Mouse (Mus musculus): ENCODE data around the gene Fam71b. TPM values are rescaled to one million over a fixed set of nuclear protein-coding genes. Genes with fewer than 3 reads are reported as not detected.

The Fam71b gene
- polyA plus RNA-seq, 1 experiment from 2014 or later: not detected

- Histone ChIP-seq H3K4me2 (ENCODE audit: low read depth) (no peak overlapping the region), H3K27me3 (ENCODE audit: control insufficient read depth, insufficient read depth, low read length) (no peaks in the 10 kb centered on the region), H3K9ac (ENCODE audit: low read length) (no peak overlapping the region), H3K36me3 (ENCODE audit: control insufficient read depth, insufficient read depth, low read length) (no peaks in the 10 kb centered on the region), H3K4me3 (ENCODE audit: low read depth, low read length) (no peak overlapping the region), H3K4me1 (ENCODE audit: control insufficient read depth, insufficient read depth, low read length) (no peaks in the 10 kb centered on the region), H3K27ac (ENCODE audit: low read depth, low read length) (no peak overlapping the region), H3K9me3 (ENCODE audit: control insufficient read depth, low read length) (no peaks in the 10 kb centered on the region)
- 31% methylated on average over 3 of the region's 3 CpGs for WGBS
- ATAC-seq (ENCODE audit: insufficient read depth, low FRiP score, low TSS enrichment) (peak; percentile 84), DNase-seq (ENCODE audit: low spot score) (peak; percentile 76)
These were observed 34.8 kb downstream of the Fam71b start for GRCm38 (mm10) chr11:46431129-46431528.

DNA sequence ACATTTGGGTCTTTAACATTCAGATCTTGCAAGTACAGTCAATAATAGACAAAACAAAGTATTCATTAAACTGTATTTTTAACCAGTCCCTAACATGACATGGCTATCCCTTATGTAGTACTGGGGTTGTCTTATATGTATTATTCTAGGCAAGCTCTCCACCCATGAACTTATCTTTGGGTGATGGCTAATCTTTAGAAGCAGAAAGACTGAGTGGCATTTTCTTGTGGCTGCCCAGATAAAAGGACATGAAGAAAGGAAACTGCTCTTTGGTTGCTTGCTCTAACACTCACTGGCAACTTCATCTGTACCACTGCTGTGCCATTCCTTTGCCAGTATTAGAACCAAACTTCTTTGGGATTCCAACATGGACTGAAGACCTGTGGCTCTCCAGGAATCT is 39.0 kb downstream of the Fam71b start:
- H3K9ac ChIP-seq (ENCODE audit: low read length): no peak overlapping the region
- H3K4me3 ChIP-seq (ENCODE audit: low read depth, low read length): no peak overlapping the region
- ATAC-seq (ENCODE audit: insufficient read depth, low FRiP score, low TSS enrichment) (no peak), DNase-seq (ENCODE audit: low spot score) (no peak)
- no peaks in the 10 kb centered on the region for H3K9me3 ChIP-seq (ENCODE audit: control insufficient read depth, low read length)
- H3K27me3 ChIP-seq (ENCODE audit: control insufficient read depth, insufficient read depth, low read length): no peaks in the 10 kb centered on the region
- no peak overlapping the region for H3K4me2 ChIP-seq (ENCODE audit: low read depth)
- peaks cover 3% of the 10 kb centered on the region; the same call in 1 of the 2 replicates for H3K4me1 ChIP-seq (ENCODE audit: control insufficient read depth, insufficient read depth, low read length)
- no peaks in the 10 kb centered on the region for H3K36me3 ChIP-seq (ENCODE audit: control insufficient read depth, insufficient read depth, low read length)
- H3K27ac ChIP-seq (ENCODE audit: low read depth, low read length): no peak overlapping the region

DNA sequence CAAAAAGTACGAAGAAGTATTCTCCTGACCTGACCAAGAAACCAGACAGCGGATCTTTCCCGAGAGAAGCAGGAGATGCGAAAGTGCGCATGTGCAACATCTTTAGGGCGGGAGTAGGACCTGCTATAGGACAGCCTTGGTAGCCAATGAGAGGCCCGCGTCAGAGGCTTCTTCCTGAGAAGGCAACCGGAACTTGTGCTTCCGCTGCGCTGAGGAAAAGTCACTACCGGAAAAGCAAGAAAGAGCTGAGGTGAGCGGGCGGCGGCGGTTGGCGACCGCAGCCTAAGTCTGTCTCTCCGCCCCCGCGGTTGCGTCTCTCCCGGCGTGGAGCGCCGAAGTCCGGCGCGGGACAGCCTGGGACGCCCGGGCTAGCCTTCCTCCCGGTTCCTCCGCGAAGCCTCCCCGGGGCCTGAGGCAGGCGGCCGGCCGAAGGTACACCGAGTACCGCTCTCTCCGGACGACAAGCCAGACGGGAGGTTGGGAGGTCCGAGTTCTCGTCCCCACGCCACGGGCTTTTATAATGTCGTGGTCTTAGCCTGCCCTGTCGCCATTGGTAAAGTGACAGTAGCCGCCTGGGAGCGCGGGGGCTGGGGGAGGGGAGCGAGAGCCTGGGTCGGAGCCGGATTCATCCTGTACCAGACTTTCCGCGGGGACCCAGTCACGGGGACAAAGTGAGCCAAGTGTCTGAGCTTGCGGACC is 40.5 kb downstream of the Fam71b start, which contains the start of gene Med7:
Gene Med7 (plus strand): TSS at position 166 of the 699 bp plus-strand sequence.
- peak; percentile 98 for ATAC-seq (ENCODE audit: insufficient read depth, low FRiP score, low TSS enrichment)
- Histone ChIP-seq H3K4me1 (ENCODE audit: control insufficient read depth, insufficient read depth, low read length) (peaks cover 3% of the 10 kb centered on the region; the same call in 1 of the 2 replicates), H3K9ac (ENCODE audit: low read length) (peak within 1 kb of the TSS; percentile 90), H3K4me3 (ENCODE audit: low read depth, low read length) (peak within 1 kb of the TSS; percentile 91), H3K9me3 (ENCODE audit: control insufficient read depth, low read length) (no peaks in the 10 kb centered on the region), H3K4me2 (ENCODE audit: low read depth) (peak within 1 kb of the TSS; percentile 60), H3K27me3 (ENCODE audit: control insufficient read depth, insufficient read depth, low read length) (no peaks in the 10 kb centered on the region), H3K36me3 (ENCODE audit: control insufficient read depth, insufficient read depth, low read length) (no peaks in the 10 kb centered on the region), H3K27ac (ENCODE audit: low read depth, low read length) (peak within 1 kb of the TSS; percentile 84)
- WGBS: under 1% methylated on average over 57 of the region's 59 CpGs
- DNase-seq (ENCODE audit: low spot score): peak; percentile 93

DNA sequence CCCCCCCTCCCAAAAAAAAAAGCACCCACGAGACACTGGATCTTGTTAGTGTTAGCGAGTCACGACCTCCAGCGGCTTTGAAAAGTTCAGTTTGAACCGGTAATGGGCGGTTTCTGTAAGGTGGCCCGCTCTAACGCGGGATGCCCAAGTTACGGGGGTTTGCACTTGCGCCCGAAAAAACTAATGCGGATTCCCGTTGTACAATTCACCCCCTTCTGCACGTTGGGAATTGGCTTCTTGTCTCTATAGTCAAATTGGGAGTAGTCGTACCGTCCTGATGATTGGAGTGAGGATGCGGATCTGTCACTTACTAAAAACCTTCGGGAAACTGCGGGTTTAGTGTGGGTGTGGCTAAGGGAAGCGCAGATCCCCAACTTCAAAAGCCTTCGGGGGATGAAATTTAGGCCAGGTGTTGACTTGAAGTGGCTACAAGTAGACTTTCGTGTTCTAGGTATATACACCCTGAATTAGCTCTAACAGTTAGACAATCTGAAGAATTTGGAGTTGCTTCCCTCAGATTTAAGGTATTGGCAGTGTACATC is 41.2 kb downstream of the Fam71b start:
- Histone ChIP-seq H3K4me1 (ENCODE audit: control insufficient read depth, insufficient read depth, low read length) (peaks cover 3% of the 10 kb centered on the region; the same call in 1 of the 2 replicates), H3K36me3 (ENCODE audit: control insufficient read depth, insufficient read depth, low read length) (no peaks in the 10 kb centered on the region), H3K4me3 (ENCODE audit: low read depth, low read length) (peak overlapping the region; percentile 91), H3K9ac (ENCODE audit: low read length) (peak overlapping the region; percentile 90), H3K4me2 (ENCODE audit: low read depth) (peak overlapping the region; percentile 60), H3K27me3 (ENCODE audit: control insufficient read depth, insufficient read depth, low read length) (no peaks in the 10 kb centered on the region), H3K9me3 (ENCODE audit: control insufficient read depth, low read length) (no peaks in the 10 kb centered on the region), H3K27ac (ENCODE audit: low read depth, low read length) (no peak overlapping the region)
- DNase-seq (ENCODE audit: low spot score): peak; percentile 78
- WGBS: 1% methylated on average over 23 of the region's 23 CpGs
- peak; percentile 7; the same call in 1 of the 2 replicates for ATAC-seq (ENCODE audit: insufficient read depth, low FRiP score, low TSS enrichment)

GRCm38 (mm10) chr11:46439005-46439543 is 42.7 kb downstream of the Fam71b start:
- Histone ChIP-seq H3K4me2 (ENCODE audit: low read depth) (no peak overlapping the region), H3K27me3 (ENCODE audit: control insufficient read depth, insufficient read depth, low read length) (no peaks in the 10 kb centered on the region), H3K4me1 (ENCODE audit: control insufficient read depth, insufficient read depth, low read length) (peaks cover 3% of the 10 kb centered on the region; the same call in 1 of the 2 replicates), H3K9ac (ENCODE audit: low read length) (no peak overlapping the region), H3K9me3 (ENCODE audit: control insufficient read depth, low read length) (no peaks in the 10 kb centered on the region), H3K4me3 (ENCODE audit: low read depth, low read length) (no peak overlapping the region), H3K36me3 (ENCODE audit: control insufficient read depth, insufficient read depth, low read length) (no peaks in the 10 kb centered on the region), H3K27ac (ENCODE audit: low read depth, low read length) (no peak overlapping the region)
- DNase-seq (ENCODE audit: low spot score) (no peak), ATAC-seq (ENCODE audit: insufficient read depth, low FRiP score, low TSS enrichment) (no peak)
- WGBS: 94% methylated on average over 5 of the region's 5 CpGs

DNA sequence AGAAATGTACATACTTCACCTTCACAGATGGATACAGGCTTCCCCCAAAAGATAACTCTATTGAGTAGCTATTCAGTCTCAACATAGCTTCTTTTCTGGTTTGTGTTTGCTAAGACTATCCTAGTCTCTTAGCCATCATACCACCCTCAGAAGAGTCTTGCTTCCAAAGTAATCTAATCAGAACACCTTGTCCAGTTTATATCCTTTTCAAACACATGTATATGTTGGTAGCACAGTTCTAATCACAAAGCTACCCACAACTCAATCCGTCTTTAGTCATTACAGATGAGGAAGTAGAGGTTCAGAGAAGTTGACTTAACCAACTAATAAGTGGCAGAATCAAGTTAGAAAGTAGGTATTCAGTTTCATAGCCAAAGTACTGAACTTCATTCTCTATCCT is 45.4 kb downstream of the Fam71b start:
- H3K36me3 ChIP-seq (ENCODE audit: control insufficient read depth, insufficient read depth, low read length): no peaks in the 10 kb centered on the region
- WGBS: 93% methylated on average over 1 of the region's 1 CpGs

GRCm38 (mm10) chr11:46443152-46443551 is 46.8 kb downstream of the Fam71b start:
- H3K9ac ChIP-seq (ENCODE audit: low read length): no peak overlapping the region
- H3K27me3 ChIP-seq (ENCODE audit: control insufficient read depth, insufficient read depth, low read length): no peaks in the 10 kb centered on the region
- H3K4me3 ChIP-seq (ENCODE audit: low read depth, low read length): no peak overlapping the region
- no peak overlapping the region for H3K27ac ChIP-seq (ENCODE audit: low read depth, low read length)
- no peak for DNase-seq (ENCODE audit: low spot score)
- H3K9me3 ChIP-seq (ENCODE audit: control insufficient read depth, low read length): no peaks in the 10 kb centered on the region
- H3K36me3 ChIP-seq (ENCODE audit: control insufficient read depth, insufficient read depth, low read length): no peaks in the 10 kb centered on the region
- H3K4me2 ChIP-seq (ENCODE audit: low read depth): no peak overlapping the region
- no peak for ATAC-seq (ENCODE audit: insufficient read depth, low FRiP score, low TSS enrichment)
- WGBS: 95% methylated on average over 1 of the region's 1 CpGs
- H3K4me1 ChIP-seq (ENCODE audit: control insufficient read depth, insufficient read depth, low read length): no peaks in the 10 kb centered on the region

More for the DNA sequence above, 45.4 kb downstream of the Fam71b start:
- no peaks in the 10 kb centered on the region for H3K27me3 ChIP-seq (ENCODE audit: control insufficient read depth, insufficient read depth, low read length)
- H3K9me3 ChIP-seq (ENCODE audit: control insufficient read depth, low read length): no peaks in the 10 kb centered on the region
- no peak overlapping the region for H3K27ac ChIP-seq (ENCODE audit: low read depth, low read length)
- no peak overlapping the region for H3K4me2 ChIP-seq (ENCODE audit: low read depth)
- H3K4me1 ChIP-seq (ENCODE audit: control insufficient read depth, insufficient read depth, low read length): peaks cover 3% of the 10 kb centered on the region; the same call in 1 of the 2 replicates
- DNase-seq (ENCODE audit: low spot score) (no peak), ATAC-seq (ENCODE audit: insufficient read depth, low FRiP score, low TSS enrichment) (no peak)
- H3K4me3 ChIP-seq (ENCODE audit: low read depth, low read length): no peak overlapping the region
- no peak overlapping the region for H3K9ac ChIP-seq (ENCODE audit: low read length)

- H3K9me3 ChIP-seq (ENCODE audit: control insufficient read depth, low read length): no peaks in the 10 kb centered on the region
- H3K36me3 ChIP-seq (ENCODE audit: control insufficient read depth, insufficient read depth, low read length): no peaks in the 10 kb centered on the region
- no peak overlapping the region for H3K4me2 ChIP-seq (ENCODE audit: low read depth)
- no peak for DNase-seq (ENCODE audit: low spot score)
- H3K4me1 ChIP-seq (ENCODE audit: control insufficient read depth, insufficient read depth, low read length): no peaks in the 10 kb centered on the region
- no peaks in the 10 kb centered on the region for H3K27me3 ChIP-seq (ENCODE audit: control insufficient read depth, insufficient read depth, low read length)
- H3K4me3 ChIP-seq (ENCODE audit: low read depth, low read length): no peak overlapping the region
- ATAC-seq (ENCODE audit: insufficient read depth, low FRiP score, low TSS enrichment): no peak
- H3K27ac ChIP-seq (ENCODE audit: low read depth, low read length): no peak overlapping the region
- WGBS: 93% methylated on average over 5 of the region's 5 CpGs
- no peak overlapping the region for H3K9ac ChIP-seq (ENCODE audit: low read length)
These were observed 47.6 kb downstream of the Fam71b start for GRCm38 (mm10) chr11:46443979-46444378.

- H3K36me3 ChIP-seq (ENCODE audit: control insufficient read depth, insufficient read depth, low read length): no peaks in the 10 kb centered on the region
- 92% methylated on average over 6 of the region's 6 CpGs for WGBS
- no peak for ATAC-seq (ENCODE audit: insufficient read depth, low FRiP score, low TSS enrichment)
These were observed 49.8 kb downstream of the Fam71b start for GRCm38 (mm10) chr11:46446150-46446549.

More at GRCm38 (mm10) chr11:46446150-46446549, 49.8 kb downstream of the Fam71b start:
- no peak for DNase-seq (ENCODE audit: low spot score)
- H3K4me3 ChIP-seq (ENCODE audit: low read depth, low read length): no peak overlapping the region
- no peaks in the 10 kb centered on the region for H3K27me3 ChIP-seq (ENCODE audit: control insufficient read depth, insufficient read depth, low read length)
- no peaks in the 10 kb centered on the region for H3K9me3 ChIP-seq (ENCODE audit: control insufficient read depth, low read length)
- H3K4me2 ChIP-seq (ENCODE audit: low read depth): no peak overlapping the region
- no peak overlapping the region for H3K27ac ChIP-seq (ENCODE audit: low read depth, low read length)
- H3K4me1 ChIP-seq (ENCODE audit: control insufficient read depth, insufficient read depth, low read length): no peaks in the 10 kb centered on the region
- no peak overlapping the region for H3K9ac ChIP-seq (ENCODE audit: low read length)
